Mouse (Mus musculus): ENCODE measurements around the gene Mfge8. TPM values are rescaled to one million over a fixed set of nuclear protein-coding genes. Genes with fewer than 3 reads are reported as not detected.

Mfge8 gene
- 10 to 100 TPM; 21.7 to 28.3 TPM for polyA plus RNA-seq (2017; shearing (Covaris generic))

DNA sequence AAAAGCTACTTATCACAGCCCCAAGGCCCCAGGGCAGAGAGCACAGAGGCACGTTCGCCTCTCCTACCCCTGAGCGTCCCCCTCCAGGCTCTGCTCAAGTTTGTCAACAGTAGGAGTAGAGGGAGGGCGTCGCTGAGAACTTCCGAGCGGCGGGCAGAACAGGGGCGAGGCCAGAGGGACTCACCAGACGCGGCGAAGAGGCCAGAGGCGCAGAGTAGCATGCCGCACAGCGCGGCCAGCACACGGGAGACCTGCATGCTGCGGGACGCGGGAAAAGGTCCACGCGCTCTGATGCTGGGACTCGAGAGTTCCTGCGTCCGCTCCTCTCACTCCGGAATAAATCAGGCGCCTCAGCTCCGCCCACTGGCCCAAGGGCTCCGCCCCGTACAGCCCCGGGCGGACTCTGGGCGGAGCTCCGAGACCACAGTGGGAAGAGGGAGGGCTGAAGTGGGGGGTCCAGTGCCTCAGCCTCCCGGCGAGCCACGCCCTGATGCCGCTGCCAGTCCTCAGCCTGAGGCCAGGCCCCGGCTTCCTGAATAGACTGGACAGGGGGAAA, at the start of gene Mfge8:
TSS of gene Mfge8 (minus strand) at position 350 of the 556 bp plus-strand sequence.

DNA sequence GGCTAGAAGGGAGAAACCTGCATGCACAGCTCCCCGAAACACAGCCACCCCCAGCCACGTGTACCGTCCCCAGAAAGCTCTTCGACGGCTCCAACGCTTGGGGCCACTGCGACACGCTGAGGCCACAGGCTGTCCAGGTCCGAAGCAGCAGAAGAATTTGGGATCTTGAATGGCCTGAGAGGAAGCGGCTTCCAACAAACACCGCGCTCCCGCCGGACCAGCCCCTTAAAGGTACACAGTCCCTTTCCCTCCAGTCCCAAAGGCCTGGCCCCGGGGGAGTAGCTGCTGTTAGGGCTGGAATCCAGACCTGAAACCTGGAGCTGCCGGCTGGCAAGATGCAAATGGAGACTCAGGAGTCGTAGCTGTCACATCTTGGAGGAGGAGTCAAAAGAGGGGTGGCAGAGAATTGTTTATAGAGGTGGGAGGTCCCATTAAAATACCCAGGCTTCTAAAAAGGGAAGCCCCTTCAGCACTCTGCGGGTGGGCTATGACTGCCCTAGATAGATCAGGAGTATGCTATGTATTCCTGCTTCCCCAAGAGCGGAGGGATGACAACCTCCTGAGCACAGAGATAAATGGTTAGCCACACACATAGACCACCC, 17.9 kb downstream of the Mfge8 start, which contains the start of gene Hapln3:
TSS of gene Hapln3 (minus strand) at position 176 of the 602 bp plus-strand sequence.

Other genes starting within 250 kb of the Mfge8 start
- gene Isg20, start 235.6 kb downstream of the Mfge8 start, polyA plus RNA-seq (2017; shearing (Covaris generic)) = 100 to 1,000 TPM; 127 to 158 TPM
- gene Acan, start 95.6 kb downstream of the Mfge8 start, polyA plus RNA-seq (2017; shearing (Covaris generic)) = not detected
- gene Hapln3, start 18.0 kb downstream of the Mfge8 start, polyA plus RNA-seq (2017; shearing (Covaris generic)) = under 1 TPM in 1 of 2 experiments, not detected in 1; 0.10 TPM
- gene Abhd2, start 124.1 kb upstream of the Mfge8 start, polyA plus RNA-seq (2017; shearing (Covaris generic)) = 1 to 10 TPM; 4.4 to 8.5 TPM
- gene Rlbp1, start 238.0 kb upstream of the Mfge8 start, polyA plus RNA-seq (2017; shearing (Covaris generic)) = not detected
- 1 to 10 TPM; 4.5 to 5.9 TPM for gene Fanci, start 242.9 kb upstream of the Mfge8 start, polyA plus RNA-seq (2017; shearing (Covaris generic))

All from activated CD4-positive, CD25-positive, alpha-beta regulatory T cell (primary cell).